Mouse (Mus musculus): ENCODE measurements around the gene Sox30.

The Sox30 gene

GRCm38 (mm10) chr11:45979946-45980892, at the start of gene Sox30:
TSS of gene Sox30 (plus strand) at chr11:45980310.
- DNase-seq: peak; percentile 75

GRCm38 (mm10) chr11:45932771-45933170, 47.3 kb upstream of the Sox30 start:
- DNase-seq: no peak

- no peak for DNase-seq
Measured at GRCm38 (mm10) chr11:45937478-45937877, 42.6 kb upstream of the Sox30 start.

- no peak for DNase-seq
Measured at GRCm38 (mm10) chr11:45938917-45939316, 41.2 kb upstream of the Sox30 start.

- no peak for DNase-seq
Measured at GRCm38 (mm10) chr11:45942281-45942680, 37.8 kb upstream of the Sox30 start.

DNA sequence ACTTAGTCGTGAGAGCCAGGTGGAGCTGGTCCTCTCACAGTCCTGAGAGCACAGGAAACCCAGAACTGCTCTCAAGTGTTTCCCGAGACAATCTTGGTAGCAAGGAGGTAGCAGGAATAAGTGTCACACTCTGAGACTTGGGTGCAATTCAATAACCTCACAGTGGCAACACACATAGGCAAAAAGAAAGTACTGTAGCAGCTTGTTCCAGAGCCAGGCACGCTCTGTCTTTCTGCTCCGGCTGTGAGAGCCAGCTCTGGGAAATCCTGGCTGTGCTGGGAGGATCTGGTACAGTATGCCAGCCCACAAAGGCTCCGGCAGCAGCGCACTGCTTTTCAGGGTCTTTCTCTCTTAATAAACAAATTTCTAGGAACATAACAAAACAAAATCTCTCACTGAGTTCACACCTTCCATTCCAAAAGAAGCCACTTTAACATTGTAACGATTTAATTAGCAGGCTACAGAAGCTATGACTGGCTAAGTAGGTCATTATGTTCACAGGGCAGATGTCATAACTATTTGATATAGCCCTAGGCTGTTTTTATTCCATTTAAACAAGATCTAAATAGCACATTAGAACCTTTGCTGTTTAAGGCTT, 36.9 kb upstream of the Sox30 start:
- DNase-seq: no peak

- DNase-seq: peak; percentile 57
Measured at GRCm38 (mm10) chr11:45943891-45944642, 36.0 kb upstream of the Sox30 start.

- DNase-seq: peak; percentile 100
Measured at GRCm38 (mm10) chr11:45944643-45945156, 35.4 kb upstream of the Sox30 start, which contains the start of gene Lsm11. TSS of gene Lsm11 (minus strand) at chr11:45944935.

DNA sequence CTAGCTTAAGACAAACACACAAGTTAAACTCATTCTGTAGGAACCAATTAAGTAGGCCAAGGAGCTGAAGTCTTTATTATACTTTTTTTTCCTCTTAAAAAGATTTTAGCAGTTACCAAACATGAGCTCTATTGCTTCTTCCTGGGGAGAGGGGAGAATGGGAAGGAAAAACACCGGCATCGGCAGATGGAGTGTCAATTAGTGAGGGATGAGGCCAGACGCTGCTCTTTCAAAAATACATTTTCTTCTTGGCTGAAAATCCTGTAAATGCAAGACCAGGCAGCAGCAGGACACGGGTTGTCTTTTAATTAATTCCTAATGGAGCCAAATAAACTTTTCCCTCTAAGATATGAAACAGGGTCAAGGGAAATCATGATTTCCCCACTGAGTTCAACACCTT, 33.3 kb upstream of the Sox30 start:
- no peak for DNase-seq

- DNase-seq: no peak
Measured at GRCm38 (mm10) chr11:45947491-45947890, 32.6 kb upstream of the Sox30 start.

DNA sequence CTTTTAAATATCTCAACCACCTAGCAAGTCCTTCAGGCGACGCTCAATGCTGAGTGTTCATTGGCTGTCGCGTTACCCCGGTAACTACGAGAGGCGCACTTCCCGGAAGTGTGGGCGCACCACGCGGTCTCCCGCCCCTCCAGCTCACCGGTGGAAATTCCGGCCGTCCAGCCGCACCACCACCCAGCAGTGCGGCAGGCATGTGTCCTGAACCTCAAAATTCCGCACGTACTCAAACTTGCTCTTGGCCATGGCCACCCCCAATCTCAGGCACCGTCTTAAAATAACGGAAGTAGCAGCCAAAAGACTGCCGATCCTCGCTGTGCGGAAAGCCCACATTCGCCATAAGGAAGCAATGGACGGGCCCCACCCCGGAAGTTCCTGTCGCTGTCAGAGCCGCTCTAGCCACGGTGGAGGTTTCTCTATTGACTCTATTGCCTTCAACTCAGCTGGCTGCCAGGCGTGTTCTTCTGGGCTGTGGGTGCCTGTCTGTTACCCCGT, 24.9 kb upstream of the Sox30 start, which contains the start of gene Thg1l:
Gene Thg1l (minus strand): TSS at position 368 of the 501 bp plus-strand sequence.
- peak; percentile 91 for DNase-seq

DNA sequence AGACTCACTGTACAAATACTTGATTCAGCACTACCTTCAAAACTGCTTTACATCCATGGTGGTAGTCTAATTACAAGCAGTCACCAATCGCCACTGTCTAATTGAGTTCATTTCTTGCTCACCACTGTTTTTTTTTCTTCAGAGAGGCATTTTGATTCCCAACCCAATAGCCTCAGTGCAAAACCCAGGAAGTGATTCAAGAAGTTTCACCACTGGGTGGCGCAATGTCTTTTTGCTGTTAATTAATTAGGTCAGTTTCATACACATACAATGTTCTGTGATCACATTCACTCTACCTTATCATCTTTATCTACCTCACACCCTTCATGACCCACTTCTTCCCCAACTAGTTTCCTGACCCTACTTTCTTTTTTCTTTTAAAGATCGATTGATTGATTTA, 20.5 kb upstream of the Sox30 start:
- peak; percentile 60 for DNase-seq

GRCm38 (mm10) chr11:45960003-45960402, 20.1 kb upstream of the Sox30 start:
- peak; percentile 48 for DNase-seq

DNA sequence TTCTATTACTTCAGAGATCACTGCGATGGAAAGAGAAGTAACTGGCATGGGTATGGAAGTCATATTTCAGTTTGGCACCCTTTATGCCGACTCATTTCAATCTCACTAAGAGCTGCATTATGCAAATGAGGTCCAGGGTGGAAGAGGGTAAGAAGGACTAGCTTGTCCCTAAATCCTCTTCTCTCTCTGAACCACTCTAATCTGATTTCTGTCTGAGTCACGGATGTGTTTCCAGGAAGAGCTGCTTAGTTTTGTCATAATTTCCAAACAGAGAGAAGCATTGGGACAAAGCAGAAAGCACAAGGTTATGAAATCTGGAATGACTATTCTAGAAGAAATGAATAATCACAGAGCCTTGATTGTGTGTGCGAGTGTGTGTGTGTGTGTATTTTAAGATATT, 13.2 kb upstream of the Sox30 start:
- no peak for DNase-seq

DNA sequence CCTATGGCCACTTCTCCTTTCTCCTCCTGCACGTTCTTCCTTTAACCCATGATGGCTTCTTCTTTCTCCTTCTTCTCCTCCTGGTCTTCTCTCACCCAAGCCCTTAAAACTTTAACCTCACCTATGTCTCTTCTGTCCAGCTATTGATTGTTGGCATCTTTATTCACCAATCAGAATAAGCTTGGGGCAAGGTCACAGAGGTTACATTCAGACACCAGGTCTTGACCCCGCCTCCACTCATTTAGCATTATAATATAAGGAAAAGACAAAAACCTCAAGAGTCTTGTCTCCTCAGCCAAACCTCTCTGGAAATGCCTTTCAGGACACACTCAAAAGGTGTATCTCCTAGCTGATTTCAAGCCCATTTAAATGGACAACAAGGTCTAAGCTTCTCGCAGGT, 11.6 kb upstream of the Sox30 start:
- DNase-seq: no peak

GRCm38 (mm10) chr11:45973635-45974034, 6.5 kb upstream of the Sox30 start:
- DNase-seq: no peak

DNA sequence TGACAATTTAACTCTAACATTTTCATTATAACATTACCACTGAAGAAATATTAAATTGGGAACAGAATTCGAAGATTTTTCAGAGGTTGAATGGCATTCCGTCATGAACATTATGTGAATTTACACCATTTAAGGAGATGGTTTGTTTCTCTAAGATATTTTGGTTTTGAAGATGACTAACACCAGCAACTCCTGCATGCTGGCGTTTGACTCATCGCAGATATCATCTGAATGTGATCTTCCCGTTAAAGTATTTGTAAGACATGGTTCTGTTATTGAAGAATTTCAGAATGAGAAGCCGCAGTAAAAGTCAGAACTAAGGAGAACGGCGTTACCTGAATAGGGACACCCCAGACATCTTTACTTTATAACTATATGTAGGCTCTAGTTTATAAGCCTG, 5.6 kb upstream of the Sox30 start:
- no peak for DNase-seq

- DNase-seq: no peak
Measured at GRCm38 (mm10) chr11:45976061-45976460, 4.0 kb upstream of the Sox30 start.

DNA sequence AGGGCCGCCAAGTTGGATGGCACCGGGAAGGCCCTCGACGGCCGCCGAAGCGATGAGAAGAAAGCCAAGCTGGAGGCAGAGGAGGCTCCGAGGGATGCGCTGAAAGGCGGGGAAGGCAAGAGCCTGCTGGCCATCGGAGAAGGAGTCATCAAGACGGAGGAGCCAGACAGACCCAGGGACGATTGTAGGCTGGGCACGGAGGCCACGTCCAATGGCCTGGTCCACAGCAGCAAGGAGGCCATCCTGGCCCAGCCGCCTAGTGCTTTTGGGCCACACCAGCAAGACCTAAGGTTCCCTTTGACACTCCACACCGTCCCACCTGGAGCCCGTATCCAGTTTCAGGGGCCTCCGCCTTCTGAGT, 763 bp downstream of the Sox30 start:
- DNase-seq: no peak

GRCm38 (mm10) chr11:45991604-45992003, 11.5 kb downstream of the Sox30 start:
- DNase-seq: peak; percentile 8

DNA sequence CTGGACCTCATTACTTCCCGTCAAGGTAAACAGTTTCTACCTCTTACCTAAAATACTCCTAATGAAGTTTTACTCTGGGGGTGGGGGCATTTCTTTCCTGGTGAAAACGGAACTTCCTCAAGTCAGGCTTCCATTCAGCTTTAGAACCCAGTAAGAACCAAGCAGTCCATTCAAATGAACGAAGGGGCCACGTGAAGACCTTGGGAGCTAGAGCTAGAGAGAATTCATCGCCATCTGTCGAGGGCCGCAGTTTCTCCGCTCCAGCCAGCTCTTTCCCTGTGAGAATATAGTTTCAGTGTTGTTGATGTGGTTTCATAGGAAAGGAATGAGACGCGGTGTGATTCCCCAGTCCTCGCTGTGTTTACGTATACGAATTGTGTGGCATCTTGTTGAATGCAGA, 12.0 kb downstream of the Sox30 start:
- DNase-seq: no peak

GRCm38 (mm10) chr11:46016061-46016460, 36.0 kb downstream of the Sox30 start:
- DNase-seq: peak; percentile 82

GRCm38 (mm10) chr11:46020246-46020645, 40.1 kb downstream of the Sox30 start:
- DNase-seq: no peak
